Mouse (Mus musculus) lung, postnatal 10 days (tissue): ENCODE measurements at regions not wholly inside any gene's neighbourhood (a gene's known extent, or its start where the extent isn't known, plus 50 kb on each side); places are given as distances from the start of the nearest gene placed in this dataset.
"Not testable (repeated sequence)": the region's sequence is repeated elsewhere in the genome, so short reads cannot be mapped to it uniquely, and the experiment has no call there.

ENCODE experiments used
- DNase-seq: peaks from one replicate; pipeline ENCODE4 v3.0.0; 2021

DNA sequence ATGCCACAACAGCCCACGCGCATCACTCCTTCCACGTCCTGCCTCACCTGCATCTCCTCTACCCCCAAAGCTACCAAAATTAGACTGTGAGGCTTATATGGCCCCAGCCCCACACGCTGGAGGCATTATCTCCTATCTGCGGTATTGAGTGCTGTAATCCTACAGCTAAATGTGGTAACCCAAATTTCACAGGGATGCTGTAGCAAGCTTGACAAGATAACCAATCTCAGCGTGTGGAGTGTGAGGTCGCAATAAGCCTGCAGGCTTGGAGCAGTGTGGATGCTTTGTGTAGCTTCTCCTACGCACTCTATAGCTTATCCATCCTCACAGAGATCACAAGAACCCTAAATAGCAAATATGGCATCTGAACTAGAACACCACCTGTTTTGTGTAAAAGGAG, 251.2 kb upstream of the Kcnh8 start:
- no peak for DNase-seq

DNA sequence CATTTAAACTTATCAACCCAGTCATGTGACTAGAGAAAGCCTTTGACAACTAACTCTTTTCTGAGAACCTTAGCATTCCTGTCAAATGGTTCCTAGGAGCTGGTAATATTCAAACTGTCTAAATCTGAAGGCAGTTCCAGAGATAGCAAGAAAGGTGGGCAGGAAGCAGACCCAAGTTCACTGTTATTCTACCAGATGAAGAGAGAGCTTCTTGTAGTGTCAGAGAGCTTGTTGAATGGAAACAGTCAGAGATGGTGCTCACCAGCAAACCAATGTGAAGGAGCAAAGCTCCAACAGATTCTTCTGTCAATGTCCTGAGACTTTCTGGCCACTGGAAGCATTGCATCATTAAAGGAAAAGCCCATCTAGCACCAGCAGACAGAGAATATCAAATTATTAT, 251.8 kb upstream of the Kcnh8 start:
- no peak for DNase-seq

DNA sequence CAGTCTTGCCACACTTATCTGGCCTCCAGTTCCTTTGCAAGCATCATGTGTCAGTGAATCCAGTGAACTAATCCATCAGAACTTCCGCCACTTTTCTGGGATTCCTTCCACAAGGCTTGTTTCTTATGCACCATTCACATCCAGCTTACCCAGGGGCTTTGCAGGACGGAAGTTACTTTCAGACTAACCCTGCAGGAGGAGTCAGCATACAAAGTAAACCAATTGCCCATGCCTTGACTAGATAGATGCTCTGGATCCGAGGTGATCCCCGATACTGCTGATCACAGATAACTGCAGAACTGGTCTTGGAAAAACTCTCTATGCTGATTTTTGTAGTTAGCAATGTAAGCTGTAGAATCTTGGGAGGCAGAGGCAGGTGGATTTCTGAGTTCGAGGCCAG, 252.6 kb upstream of the Kcnh8 start:
- DNase-seq = no peak

DNA sequence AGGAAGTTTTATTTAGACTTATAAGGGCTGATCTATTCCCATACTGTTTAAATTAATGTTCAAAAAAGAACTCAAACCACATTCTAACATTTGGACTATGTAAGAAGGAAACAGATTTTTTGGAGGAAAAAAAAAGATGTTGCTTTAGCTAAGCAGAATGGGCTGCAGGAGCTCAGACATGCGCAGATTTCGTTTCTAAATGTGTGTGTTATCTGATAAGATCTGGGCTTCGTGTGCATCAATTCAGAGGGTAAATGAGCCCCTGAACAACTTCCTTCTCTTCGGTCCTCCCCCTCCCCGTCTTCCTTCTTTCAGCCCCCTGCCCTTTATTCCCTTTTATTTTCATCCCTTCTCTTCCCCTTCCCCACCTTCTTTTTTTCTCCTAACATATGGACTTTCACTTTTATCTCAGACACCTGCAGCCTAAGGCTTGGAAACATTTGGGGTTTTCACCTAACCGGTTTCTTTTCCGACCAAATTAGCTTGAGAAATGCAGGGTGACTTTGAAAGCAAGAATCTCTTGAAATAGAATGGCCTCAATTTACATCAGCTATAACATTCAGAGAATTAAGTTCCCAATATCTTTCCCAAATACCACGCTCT, 253.9 kb upstream of the Kcnh8 start:
- no peak for DNase-seq

DNA sequence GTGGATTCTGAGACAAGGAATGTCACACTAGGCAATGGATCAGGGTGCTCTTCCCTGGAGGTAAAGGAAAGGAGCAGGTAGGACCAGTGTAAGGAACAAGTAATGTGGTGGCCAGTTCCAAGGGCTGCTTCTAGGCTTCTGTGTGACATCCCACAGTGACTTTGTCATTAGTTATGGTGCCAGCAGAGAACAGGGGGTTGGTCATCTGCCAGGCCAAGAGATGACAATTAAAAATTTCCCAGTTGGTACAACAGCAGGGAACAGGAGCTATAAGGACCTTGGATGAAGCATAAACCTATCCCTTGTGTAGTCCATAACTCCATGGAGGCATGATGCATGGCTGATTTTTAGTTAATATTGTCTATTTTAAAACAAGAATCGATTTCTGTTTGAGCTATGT, 281.9 kb upstream of the Kcnh8 start:
- no peak for DNase-seq

DNA sequence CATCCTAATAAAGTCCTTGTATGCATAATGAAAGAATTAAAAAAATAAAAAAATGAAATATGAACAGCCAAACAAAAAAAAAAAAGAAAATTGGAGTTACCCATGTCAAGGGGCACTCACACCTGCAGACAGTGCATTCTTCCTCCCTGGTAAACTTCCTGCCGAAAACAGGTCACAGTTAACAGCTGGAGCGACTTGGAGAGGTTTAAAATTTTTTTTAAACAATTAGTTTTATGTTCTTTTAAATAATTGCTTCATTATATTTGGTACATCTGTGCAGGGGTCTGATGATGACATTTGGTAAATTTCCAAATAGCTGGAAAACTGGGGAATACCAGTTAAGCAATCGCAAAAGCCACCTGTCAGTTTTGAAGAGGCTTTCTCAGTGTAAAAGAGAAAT, 285.5 kb upstream of the Kcnh8 start:
- DNase-seq = no peak

DNA sequence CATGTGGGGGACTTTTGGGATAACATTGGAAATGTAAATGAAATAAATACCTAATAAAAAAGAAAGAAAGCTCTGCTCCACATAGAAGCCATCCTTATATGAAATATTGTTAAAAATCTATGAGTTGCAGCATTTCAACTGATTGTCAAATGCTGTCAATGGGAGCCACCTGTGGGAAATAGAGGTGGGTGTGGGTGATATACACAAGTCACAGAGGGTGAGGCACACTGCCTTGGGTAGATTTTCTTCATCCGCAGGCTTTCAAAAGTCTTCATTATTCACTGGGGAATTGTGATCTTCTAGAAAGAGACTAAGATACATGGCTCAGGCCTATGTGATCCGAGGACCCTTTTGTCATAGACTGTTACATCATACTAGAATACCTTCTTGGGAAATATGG, 286.6 kb upstream of the Kcnh8 start:
- no peak for DNase-seq

DNA sequence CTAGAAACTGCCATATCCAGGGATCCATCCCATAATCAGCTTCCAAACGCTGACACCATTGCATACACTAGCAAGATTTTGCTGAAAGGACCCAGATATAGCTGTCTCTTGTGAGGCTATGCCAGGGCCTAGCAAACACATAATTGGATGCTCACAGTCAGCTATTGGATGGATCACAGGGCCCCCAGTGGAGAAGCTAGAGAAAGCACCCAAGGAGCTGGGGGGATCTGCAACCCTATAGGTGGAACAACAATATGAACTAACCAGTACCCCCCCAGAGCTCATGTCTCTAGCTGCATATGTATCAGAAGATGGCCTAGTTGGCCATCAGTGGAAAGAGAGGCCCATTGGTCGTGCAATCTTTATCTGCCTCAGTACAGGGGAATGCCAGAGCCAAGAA, 287.1 kb upstream of the Kcnh8 start:
- DNase-seq = not testable (repeated sequence)

DNA sequence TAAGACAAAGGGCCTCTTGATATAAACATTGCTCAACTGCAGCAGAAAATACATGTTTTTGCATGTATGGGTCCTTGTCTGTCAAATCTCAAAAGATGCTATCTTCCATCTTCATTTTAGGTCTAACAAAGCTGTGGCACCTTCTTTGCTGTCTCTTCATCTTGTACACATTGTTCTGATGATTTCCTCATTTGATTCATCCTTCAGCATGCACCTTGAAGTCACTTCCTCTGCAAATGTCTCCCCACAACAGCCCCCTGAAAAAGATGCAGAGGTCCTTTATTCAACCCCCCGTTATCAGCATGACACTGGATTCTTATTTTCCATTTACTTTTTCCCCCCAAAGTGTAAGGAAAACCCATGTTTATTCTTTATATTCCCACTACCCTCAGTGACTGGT, 290.5 kb upstream of the Kcnh8 start:
- DNase-seq = no peak

DNA sequence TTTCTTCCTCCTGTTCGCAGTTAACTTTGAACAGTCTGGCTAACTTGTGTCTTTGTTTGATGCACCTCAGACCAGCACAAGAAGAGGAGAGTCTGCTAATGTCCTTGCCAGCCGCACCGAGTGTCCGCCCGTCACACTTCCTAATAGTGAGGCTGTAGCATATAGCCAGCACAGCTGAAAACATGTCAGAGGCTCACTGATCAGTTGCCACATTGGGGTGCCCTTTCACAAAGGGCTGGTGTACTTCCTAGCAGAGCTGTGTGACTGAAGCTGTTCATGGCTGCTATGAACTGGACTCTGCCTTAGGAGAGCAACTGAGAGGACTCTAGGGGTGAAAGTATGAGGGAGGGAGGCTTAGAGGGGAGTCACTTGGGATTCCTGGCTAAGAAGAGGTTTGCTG, 293.7 kb upstream of the Kcnh8 start:
- no peak for DNase-seq

DNA sequence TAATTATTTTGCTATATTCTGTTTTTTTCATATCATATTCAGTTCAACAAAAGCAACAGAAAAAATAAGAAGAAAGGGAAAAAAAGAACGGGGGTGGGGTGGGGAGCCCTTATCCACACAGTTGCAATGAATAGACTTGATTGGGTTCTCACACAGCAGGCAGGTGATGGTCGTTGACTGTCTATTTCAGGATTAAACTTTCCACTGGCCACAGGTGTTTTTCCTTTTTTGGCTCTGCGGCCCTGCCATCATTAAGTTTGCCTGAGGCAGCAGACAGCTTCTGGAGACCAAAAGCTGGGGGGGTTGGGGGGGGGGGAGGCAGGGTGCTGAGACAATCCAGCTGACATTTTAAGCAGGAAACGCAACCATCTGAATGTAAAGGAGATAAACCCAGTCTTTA, 298.4 kb upstream of the Kcnh8 start:
- DNase-seq = no peak

DNA sequence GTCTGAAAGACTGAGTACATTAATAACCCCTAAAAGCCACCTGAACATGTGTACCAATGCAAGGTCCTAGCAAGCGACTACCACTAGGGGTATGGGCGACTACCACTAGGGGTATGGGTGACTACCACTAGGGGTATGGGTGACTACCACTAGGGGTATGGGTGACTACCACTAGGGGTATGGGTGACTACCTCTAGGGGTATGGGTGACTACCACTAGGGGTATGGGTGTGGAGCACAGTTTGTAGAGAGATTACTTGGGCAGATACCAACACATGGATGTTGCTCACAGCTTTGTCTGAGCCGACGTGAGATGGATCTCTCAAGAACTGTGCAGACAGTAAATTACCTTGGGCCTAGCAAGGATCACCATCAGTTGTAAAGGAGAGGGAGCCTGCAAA, 299.2 kb upstream of the Kcnh8 start:
- DNase-seq = no peak

DNA sequence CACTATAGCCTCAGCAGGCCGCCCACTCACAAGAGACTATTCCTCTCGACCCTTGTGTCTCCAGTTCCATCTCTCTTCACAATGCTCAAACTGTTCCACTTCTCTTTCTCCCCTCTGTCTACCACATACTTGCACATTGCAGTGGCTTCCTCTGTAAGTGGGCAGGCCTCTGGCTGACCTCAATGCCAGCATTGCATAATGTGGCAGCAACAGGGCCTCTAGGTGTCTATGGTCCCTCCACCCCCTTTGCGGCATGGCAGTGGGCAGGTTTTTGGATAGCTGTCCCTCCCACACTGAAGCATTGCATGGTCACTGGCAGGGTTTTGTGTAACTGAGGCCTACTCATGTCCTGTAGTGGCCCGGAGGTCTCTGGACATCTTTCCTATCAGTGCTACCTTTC, 302.7 kb upstream of the Kcnh8 start:
- DNase-seq = no peak

DNA sequence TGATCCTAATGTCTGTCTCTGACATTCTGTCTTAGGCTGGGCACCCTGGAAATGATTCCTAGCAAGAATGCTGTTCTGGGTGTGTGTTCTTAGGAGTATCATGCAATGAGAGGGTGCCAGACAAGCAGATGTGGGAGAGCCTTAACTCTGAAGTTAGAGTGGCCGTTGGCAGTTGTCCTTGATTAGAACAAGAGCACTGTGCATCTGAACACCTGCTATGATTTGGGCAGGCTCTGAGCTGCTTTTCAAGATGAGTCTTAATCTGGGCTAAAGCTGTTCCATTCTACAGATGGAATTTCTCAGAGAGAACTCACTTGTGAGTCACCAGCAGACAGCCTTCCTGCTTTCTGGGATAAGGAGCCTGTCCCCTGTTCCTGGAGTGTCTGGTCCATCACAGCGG, 317.1 kb upstream of the Kcnh8 start:
- no peak for DNase-seq

DNA sequence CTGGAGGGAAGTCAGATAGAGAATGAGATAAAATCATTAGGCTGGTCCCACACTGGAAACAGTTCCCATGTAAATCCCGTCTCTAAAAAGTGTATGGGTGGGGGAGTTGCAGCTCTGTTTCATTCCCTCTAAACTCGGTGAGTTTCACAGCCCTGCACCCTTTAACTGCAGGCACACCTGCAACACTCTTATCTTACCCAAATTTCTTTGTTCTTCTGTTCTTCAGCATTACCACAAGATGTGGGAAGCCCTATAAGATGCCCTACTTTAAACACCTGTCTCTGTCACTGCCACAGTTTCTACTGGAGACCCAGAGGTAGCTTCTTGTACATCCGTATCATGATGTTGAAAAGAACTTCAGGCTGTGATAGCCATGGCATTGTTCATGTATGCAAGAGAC, 320.2 kb upstream of the Kcnh8 start:
- DNase-seq = no peak

DNA sequence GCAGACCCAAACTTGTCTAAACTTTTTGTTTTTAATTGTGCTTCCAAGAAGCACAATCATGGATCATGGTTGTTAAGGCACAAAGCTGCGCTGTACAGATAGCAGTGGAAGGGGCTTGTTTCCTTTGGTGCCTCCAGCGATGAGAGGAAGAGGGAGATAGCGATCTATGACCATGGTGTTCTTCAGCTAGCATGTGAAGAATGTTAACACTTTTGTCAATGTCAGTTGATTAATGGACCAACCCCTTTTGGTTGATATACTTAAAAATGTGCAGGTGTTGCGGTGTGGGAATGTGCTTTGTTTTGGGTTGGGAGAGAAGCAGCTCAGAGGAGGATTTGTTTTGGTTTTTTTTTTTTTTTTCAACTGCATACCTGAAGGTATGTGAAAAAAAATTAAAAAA, 324.0 kb upstream of the Kcnh8 start:
- no peak for DNase-seq

DNA sequence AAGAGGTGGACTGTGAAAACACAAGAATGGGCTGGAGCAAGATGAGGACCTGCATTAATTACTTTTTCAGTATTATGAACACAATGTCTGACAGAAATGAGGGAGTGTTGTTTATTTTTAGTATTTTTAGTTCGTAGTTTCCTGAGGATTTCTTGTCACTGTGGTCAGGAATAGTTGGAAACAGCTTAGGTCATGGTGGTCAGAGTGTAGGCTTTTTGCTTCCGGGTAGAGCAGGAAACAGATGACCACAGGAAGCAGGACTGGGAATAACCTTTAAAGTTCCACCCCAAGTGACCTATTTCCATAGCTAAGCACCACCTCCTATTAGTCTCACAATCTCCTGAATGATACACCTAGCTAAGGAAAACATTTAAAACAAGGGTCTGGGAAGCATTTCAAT, 333.7 kb upstream of the Kcnh8 start:
- DNase-seq = no peak

DNA sequence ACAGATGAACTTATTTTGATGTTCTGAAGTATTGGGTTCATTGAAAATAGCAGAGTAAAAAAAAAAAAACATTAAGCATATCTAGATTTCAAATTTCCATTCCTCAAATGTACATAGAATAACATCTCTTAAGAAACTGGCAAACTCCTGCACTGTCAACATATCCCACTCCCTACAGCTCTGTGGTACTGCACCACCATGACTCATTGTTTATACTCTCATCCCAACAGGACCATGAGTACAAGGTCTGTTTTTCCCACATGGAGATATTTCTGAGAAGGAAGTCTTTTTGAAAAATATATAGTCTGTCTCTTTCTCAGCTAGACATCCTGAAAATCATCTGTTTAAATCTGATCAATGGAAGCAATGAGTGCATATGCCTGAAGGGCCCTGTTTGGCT, 351.2 kb upstream of the Kcnh8 start:
- DNase-seq = no peak

DNA sequence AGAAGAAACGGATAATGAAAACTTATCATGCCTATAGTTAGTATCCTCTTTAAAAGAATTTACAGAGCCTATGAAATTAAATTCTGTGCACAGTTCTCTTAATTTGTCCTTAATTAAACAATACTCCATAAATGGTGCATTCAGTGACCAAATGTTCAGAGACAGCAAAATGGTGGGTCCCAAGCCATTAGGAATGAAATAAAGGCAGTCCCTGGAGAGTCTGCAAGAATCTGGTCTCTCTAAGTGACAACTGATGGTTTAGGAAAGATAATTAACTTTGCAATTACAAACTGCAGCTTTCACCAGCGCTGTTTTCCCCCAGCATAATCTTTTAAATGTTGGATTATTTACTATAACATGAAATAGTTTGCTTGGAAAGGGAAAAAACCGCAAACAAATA, 376.9 kb upstream of the Kcnh8 start:
- no peak for DNase-seq

DNA sequence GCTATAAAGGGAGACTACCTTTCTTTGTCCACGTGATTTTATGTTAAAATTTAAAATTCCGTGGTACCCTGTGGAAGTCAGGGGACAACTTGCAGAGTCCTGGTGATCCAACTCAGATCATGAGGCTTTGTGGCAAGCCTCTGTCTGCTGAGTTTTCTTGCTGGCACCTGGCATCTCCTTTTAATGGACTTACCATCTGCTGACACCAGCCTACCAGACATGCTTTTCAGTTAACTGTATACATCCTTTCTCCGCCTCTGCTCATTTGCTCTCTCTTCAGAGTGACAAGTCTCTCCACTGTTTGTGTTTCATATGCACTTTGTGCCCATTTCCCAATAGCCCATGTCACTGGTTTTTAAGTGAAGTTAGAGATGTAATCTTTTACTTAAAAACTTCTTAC, 382.1 kb upstream of the Kcnh8 start:
- DNase-seq = no peak

DNA sequence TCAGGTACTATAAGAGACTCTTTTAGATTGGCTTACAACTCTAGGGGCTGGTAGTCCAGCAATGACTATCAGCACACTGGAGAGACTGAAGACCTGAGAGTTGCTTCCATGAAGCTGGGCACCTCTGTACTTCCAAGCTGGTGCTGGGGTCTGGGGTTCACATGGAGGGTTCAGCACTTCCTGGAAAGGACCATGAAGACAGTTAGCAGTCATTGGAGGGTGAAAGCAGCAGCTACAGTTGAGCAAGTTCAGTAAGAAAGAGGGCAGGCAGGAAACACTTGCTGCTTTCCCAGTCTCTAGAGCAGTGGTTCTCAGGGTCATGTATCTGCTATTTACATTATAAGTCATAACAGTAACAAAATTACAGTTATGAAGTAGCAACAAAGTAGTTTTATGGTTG, 384.3 kb upstream of the Satb1 start:
- DNase-seq = no peak

DNA sequence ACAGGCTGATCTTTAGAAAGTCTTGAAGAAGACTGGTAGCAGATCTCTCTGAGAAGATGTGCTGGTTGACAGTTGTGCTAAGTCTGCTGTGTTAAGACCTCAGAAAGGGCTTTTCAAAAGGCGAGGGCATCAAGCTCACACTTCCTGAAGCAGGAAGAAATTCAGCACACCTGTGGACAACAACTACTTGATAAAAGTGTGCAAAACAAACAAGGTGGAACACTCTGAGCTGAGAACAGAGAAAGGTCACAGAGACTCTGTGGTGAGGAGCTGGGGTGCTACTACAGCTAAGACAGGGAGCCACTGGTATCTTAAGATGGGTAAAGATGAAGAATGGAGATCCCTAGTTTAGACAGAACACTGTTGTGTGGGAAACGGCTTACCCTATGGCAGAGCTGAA, 379.9 kb upstream of the Satb1 start:
- DNase-seq = no peak

DNA sequence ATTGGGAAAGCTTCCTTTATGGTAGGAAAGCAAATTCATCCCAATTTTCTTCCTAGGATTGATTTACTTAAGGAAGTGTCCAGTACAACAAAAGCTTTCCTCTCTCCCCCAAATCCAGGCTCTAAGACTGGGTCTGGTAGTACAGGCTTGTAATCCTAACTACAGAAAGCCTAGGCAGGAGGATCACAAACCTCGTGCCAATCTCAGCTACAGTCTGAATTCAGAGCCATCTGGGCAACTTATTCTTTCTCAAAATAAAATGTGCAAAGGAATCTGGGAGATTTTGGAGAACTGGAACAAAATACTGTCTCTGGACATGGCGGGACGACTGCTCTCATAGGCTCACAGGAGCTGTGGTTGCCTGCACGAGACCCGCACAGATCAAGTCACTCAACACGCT, 377.4 kb upstream of the Satb1 start:
- DNase-seq = no peak

DNA sequence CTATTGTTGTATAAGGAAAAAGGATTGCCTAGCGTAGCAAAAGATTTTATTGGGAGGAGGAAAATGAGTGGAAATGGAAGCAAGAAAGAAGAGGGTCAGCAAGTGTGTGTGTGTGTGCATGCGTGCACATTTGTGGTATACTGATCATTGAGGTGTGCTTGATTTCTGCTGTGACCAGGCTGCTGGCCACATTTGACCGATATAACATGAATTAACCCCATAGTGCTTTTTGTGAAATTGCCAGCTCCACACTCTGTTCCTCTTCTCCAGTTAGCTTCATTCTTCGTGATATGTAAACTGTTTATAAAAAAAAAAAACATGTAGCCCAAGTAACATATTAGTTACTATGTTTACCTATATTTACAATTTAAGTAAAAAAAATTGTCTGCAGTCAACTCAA, 364.6 kb upstream of the Satb1 start:
- no peak for DNase-seq

DNA sequence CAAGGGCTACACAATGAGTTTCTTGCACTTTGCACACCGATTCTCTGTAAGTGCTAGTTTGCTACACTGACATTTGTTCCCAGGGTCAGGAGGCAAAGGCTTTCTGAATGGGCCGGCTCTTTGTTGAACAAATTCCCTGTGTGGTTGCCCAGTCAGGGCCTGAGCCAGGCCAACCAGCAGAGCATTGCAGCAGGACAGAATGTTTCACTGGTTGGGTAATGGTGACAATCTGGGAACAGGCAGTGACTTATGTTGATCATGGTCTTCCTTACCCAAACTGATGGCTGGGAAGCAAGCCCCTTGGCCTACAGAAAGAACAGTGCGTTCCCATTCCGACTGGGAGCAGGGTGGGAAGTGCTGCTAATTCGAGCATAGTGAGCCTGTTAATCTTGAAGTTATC, 363.7 kb upstream of the Satb1 start:
- no peak for DNase-seq

DNA sequence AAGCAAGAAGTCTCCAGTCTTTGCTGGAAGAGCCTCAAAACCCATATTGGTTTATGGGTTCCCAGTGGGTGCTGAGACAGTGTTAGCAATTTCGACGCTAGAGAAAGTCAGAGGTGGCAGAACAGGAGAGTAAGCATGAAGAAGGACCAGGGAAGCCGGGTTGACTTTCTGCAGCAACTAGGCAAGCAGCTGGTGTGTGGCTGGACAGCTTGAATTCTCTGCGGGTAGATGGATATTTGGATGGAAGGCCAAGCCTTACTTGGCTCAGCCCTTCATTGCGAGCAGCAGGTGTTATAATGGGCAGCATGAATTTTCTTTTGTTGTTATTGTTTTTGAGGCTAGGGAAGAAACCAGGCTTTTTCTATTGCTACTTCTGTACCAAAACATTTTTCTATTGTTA, 362.7 kb upstream of the Satb1 start:
- DNase-seq = no peak
